Mouse (Mus musculus) megakaryocyte, embryonic 14.5 days (primary cell): ENCODE data around the gene Rad51b. TPM values are rescaled to one million over a fixed set of nuclear protein-coding genes. Genes with fewer than 3 reads are reported as not detected.

Experiments used
- H3K27me3 ChIP-seq: replicated peaks from 2 replicates; pipeline ENCODE3; 2012; ENCODE audit warnings: inconsistent platforms
- H3K36me3 ChIP-seq: replicated peaks from 2 replicates; pipeline ENCODE3; 2012; ENCODE audit warnings: low read length, inconsistent platforms, mixed read lengths
- H3K4me1 ChIP-seq: 2 replicates; pipeline ENCODE4 v1.6.1; 2012; ENCODE audit warnings: inconsistent platforms
- H3K4me3 ChIP-seq: replicated peaks from 2 replicates; pipeline ENCODE3; 2012; ENCODE audit warnings: moderate library complexity, mild to moderate bottlenecking, inconsistent platforms
- H3K9me3 ChIP-seq: 2 replicates; pipeline ENCODE4 v1.6.1; 2012; ENCODE audit warnings: inconsistent platforms
- FLI1 ChIP-seq: IDR thresholded peaks from 2 replicates; pipeline ENCODE4 v1.6.1; 2012; ENCODE audit warnings: low read length, inconsistent platforms, mixed read lengths
- GATA1 ChIP-seq: IDR thresholded peaks from 3 replicates; pipeline ENCODE4 v1.6.1; 2012; ENCODE audit warnings: mixed read lengths, low read length, inconsistent platforms, borderline replicate concordance
- polyA plus RNA-seq: library from polyadenylated mRNA; stranded (reverse); fragments of >175 nt; gene quantifications from 2 replicates; pipeline ENCODE4 v1.2.3, GENCODE M21; 2012; ENCODE audit warnings: low replicate concordance; ENCODE audit not compliant: insufficient read depth

The Rad51b gene
- polyA plus RNA-seq, 1 experiment: 0.30 TPM

DNA sequence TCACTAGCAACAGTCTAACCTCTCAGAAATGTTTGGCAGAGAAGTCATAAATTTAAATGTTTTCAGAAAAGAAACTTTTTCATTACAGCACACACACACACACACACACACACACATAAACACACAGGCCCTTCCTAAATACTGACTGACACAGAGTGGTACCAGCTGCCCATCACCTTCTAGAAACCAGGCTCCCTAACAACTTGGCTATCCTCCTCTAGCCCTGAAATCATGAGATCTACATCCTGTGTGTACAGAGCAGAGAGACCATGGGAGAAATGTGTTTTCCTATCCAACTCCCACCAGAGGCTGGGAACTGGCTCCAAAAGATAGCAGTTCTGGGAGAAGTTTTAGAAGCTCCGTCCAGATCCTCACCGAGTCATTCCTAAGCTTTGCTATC is 464.1 kb downstream of the Rad51b start:
- H3K27me3 ChIP-seq: peaks cover 5% of the 10 kb centered on the region
- TF ChIP-seq FLI1 (no peak), GATA1 (no peak)
- H3K36me3 ChIP-seq: no peaks in the 10 kb centered on the region
- peaks cover 11% of the 10 kb centered on the region for H3K4me1 ChIP-seq
- H3K4me3 ChIP-seq: no peak overlapping the region
- H3K9me3 ChIP-seq: no peaks in the 10 kb centered on the region

GRCm38 (mm10) chr12:79762087-79762486 is 465.0 kb downstream of the Rad51b start:
- Histone ChIP-seq H3K36me3 (no peaks in the 10 kb centered on the region), H3K4me3 (no peak overlapping the region), H3K27me3 (peaks cover 8% of the 10 kb centered on the region), H3K4me1 (peaks cover 11% of the 10 kb centered on the region), H3K9me3 (no peaks in the 10 kb centered on the region)
- TF ChIP-seq GATA1 (no peak), FLI1 (no peak)

DNA sequence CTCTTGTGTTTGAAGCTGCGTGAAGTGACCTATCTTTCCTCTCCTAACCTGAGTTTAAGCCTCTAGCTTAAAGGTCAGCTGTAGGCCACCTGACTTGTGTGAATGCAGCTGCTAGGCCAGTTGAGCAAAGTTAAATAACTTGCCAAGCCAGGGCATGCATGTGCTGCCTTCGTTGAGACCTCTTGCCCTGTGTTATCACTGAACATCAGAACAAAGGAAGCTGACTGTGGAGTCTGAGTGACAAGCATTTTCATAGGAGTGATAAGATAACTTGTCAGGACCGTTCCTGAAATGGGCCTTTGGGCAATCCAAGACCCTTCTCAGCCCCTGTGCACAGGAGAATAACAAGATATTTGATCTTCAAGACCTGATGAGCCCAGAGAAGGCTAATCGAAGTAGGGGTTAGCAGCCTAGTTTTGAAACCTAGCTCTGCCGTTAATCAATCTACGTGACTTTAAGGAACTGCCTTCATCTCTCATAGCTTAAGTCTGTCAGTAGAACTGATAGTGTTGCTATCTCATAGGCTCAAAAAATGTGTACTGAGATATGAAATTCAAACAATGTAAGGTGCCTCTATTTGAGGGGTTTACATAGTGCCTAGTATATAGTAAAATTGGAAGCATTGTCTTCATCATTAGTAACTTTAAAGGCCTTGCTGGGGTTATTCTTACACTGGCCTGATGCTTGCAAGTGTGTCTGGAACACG is 465.6 kb downstream of the Rad51b start:
- Histone ChIP-seq H3K9me3 (no peaks in the 10 kb centered on the region), H3K27me3 (peaks cover 8% of the 10 kb centered on the region), H3K4me3 (no peak overlapping the region), H3K36me3 (no peaks in the 10 kb centered on the region), H3K4me1 (peaks cover 11% of the 10 kb centered on the region)
- TF ChIP-seq FLI1 (no peak), GATA1 (no peak)

DNA sequence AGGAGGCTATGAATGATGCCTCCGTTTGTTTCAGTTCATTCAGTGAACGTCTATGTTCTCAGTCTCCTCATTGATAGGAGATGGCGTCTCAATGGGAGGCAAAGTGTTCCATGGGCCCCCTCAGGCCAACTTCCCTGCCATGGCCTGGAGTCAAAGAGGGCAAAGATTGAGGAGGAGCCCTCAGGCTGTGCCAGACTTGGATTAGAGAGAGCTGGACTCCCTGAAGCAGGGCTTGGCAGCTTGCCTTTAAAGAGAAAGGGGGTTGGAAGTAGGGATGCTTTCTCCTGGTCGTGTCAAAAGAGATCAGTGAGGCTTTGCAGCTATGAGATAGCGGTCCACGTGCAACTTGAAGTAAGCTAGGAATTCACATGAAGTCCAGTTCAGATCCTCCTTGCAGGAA is 469.0 kb downstream of the Rad51b start:
- H3K9me3 ChIP-seq: no peaks in the 10 kb centered on the region
- H3K36me3 ChIP-seq: no peaks in the 10 kb centered on the region
- H3K27me3 ChIP-seq: peaks cover 7% of the 10 kb centered on the region
- TF ChIP-seq FLI1 (no peak), GATA1 (no peak)
- H3K4me3 ChIP-seq: no peak overlapping the region
- peaks cover 8% of the 10 kb centered on the region for H3K4me1 ChIP-seq

- peaks cover 8% of the 10 kb centered on the region for H3K9me3 ChIP-seq
- TF ChIP-seq FLI1 (no peak), GATA1 (no peak)
These were observed 471.8 kb downstream of the Rad51b start for GRCm38 (mm10) chr12:79768741-79769322.

DNA sequence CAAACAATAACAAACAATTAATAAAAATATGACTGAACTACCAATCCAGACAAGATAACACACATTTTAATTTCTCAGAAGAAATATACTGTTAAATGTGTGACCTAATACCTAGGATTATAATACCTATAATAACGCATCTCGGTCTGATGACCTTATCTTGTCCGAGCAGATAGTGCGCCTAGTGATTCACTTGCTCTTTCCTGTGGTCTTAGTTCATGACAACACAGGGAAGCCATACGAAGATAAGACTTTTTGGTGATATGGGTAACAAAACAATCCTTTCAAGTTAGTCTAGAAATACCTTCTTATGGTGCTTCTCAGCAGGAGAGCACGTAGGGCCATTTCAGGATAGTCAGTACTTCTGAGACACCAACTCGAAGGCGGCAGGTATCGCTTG is 472.7 kb downstream of the Rad51b start:
- Histone ChIP-seq H3K4me1 (peaks cover 4% of the 10 kb centered on the region; the same call in 1 of the 2 replicates), H3K27me3 (peaks cover 7% of the 10 kb centered on the region), H3K9me3 (peaks cover 8% of the 10 kb centered on the region), H3K4me3 (no peak overlapping the region), H3K36me3 (no peaks in the 10 kb centered on the region)
- TF ChIP-seq GATA1 (no peak), FLI1 (no peak)

More at GRCm38 (mm10) chr12:79768741-79769322, 471.8 kb downstream of the Rad51b start:
- no peaks in the 10 kb centered on the region for H3K36me3 ChIP-seq
- no peak overlapping the region for H3K4me3 ChIP-seq
- H3K4me1 ChIP-seq: peaks cover 4% of the 10 kb centered on the region; the same call in 1 of the 2 replicates
- peaks cover 7% of the 10 kb centered on the region for H3K27me3 ChIP-seq

GRCm38 (mm10) chr12:79771194-79771593 is 474.1 kb downstream of the Rad51b start:
- H3K4me1 ChIP-seq: peaks cover 8% of the 10 kb centered on the region; the same call in 1 of the 2 replicates

DNA sequence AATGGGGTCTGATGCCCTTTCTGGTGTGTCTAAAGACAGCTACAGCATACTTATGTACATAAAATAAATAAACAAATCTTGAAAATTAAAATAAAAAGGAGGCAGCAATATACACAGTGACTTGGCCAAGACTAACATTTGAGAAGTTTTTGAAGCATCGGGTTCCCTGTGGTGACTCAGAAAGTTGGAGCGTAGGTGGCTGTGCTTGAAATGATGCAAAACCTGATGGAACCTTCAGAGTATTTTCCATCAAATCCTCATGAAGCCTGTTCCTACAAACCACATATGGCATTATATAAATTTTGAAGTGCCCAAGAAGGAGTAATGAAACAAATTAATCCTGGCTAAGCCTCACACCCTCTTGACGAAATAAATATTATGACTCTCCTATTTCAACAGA is 474.7 kb downstream of the Rad51b start:
- Histone ChIP-seq H3K36me3 (no peaks in the 10 kb centered on the region), H3K27me3 (peaks cover 5% of the 10 kb centered on the region), H3K4me3 (no peak overlapping the region), H3K9me3 (peaks cover 8% of the 10 kb centered on the region), H3K4me1 (peaks cover 8% of the 10 kb centered on the region; the same call in 1 of the 2 replicates)
- TF ChIP-seq GATA1 (no peak), FLI1 (no peak)

More at GRCm38 (mm10) chr12:79771194-79771593, 474.1 kb downstream of the Rad51b start:
- TF ChIP-seq FLI1: no peak
- Histone ChIP-seq H3K27me3 (peaks cover 4% of the 10 kb centered on the region), H3K9me3 (peaks cover 8% of the 10 kb centered on the region), H3K36me3 (no peaks in the 10 kb centered on the region), H3K4me3 (no peak overlapping the region)

DNA sequence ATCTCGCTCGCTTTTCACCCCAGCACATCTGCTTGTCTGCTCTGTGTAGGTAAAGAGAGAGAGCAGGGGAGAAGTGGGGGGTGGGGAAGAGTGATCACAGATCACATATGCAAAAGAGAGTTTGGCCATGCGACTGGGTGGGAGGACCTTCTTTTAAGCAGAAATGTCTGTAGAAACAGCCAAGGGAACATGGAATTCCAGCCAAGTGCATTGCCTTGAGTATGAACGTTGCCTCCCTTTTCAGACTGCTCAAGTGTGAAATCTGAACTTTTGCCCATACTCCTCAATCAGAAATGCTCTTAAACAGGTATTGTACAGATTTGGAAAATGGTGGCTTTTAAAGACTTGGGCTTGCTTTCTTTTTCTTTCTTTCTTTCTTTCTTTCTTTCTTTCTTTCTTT is 476.2 kb downstream of the Rad51b start:
- Histone ChIP-seq H3K4me1 (peaks cover 8% of the 10 kb centered on the region; the same call in 1 of the 2 replicates), H3K27me3 (peaks cover 6% of the 10 kb centered on the region), H3K36me3 (no peaks in the 10 kb centered on the region), H3K9me3 (peaks cover 8% of the 10 kb centered on the region), H3K4me3 (no peak overlapping the region)
- TF ChIP-seq GATA1 (no peak), FLI1 (no peak)

DNA sequence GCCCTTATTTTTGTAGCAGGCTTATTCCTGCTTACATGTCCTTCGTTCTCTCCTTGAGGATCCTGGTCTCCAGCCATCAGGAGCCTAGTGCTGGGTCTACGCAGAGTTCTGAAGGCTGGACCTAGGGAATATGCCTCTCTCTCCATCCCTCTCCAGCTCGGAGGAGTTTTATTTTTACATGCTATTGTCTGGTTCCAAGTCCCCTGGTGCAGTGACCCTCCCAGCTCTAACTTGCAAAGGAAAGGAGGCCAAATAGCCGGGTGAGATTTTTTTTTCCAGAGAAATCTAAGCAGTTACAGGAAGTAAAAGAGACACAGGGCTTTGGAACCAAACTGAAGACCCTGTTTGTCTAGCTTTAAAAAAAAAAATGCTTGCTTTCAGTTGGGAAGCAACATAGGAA is 477.5 kb downstream of the Rad51b start:
- Histone ChIP-seq H3K27me3 (peaks cover 6% of the 10 kb centered on the region), H3K4me3 (no peak overlapping the region), H3K4me1 (peaks cover 8% of the 10 kb centered on the region; the same call in 1 of the 2 replicates), H3K36me3 (no peaks in the 10 kb centered on the region), H3K9me3 (peaks cover 8% of the 10 kb centered on the region)
- TF ChIP-seq GATA1 (no peak), FLI1 (no peak)
